Mouse (Mus musculus) adipocyte (in vitro differentiated cells): ENCODE measurements at regions not wholly inside any gene's neighbourhood (a gene's known extent, or its start where the extent isn't known, plus 50 kb on each side); places are given as distances from the start of the nearest gene placed in this dataset.

Source experiments
- DNase-seq: peaks from one replicate; pipeline ENCODE4 v3.0.0-alpha.2; 2016; ENCODE audit warnings: low spot score

- DNase-seq = no peak
These were observed 144.7 kb upstream of the Cnot2 start for GRCm38 (mm10) chr10:116726031-116726430.

- DNase-seq = no peak
These were observed 140.7 kb upstream of the Cnot2 start for GRCm38 (mm10) chr10:116721986-116722385.

- DNase-seq = no peak
These were observed 138.3 kb upstream of the Cnot2 start for GRCm38 (mm10) chr10:116719616-116720015.

- DNase-seq = no peak
These were observed 136.7 kb upstream of the Cnot2 start for GRCm38 (mm10) chr10:116717961-116718360.

GRCm38 (mm10) chr10:116717017-116717643 lies 135.8 kb upstream of the Cnot2 start:
- no peak for DNase-seq

GRCm38 (mm10) chr10:116713456-116713855 lies 132.1 kb upstream of the Cnot2 start:
- DNase-seq = peak; percentile 47

- no peak for DNase-seq
These were observed 125.7 kb upstream of the Cnot2 start for GRCm38 (mm10) chr10:116707025-116707424.

- DNase-seq = no peak
These were observed 120.0 kb upstream of the Cnot2 start for GRCm38 (mm10) chr10:116701281-116701680.

- DNase-seq = no peak
These were observed 118.4 kb upstream of the Cnot2 start for GRCm38 (mm10) chr10:116699711-116700110.

GRCm38 (mm10) chr10:116697628-116698316 lies 116.5 kb upstream of the Cnot2 start:
- DNase-seq = no peak

- no peak for DNase-seq
These were observed 112.5 kb upstream of the Cnot2 start for GRCm38 (mm10) chr10:116693816-116694215.

GRCm38 (mm10) chr10:116686741-116687140 lies 105.4 kb upstream of the Cnot2 start:
- peak; percentile 15 for DNase-seq

- no peak for DNase-seq
These were observed 102.1 kb upstream of the Cnot2 start for GRCm38 (mm10) chr10:116683374-116683773.

- DNase-seq = no peak
These were observed 97.8 kb upstream of the Cnot2 start for GRCm38 (mm10) chr10:116678950-116679735.

- DNase-seq = no peak
These were observed 96.6 kb upstream of the Cnot2 start for GRCm38 (mm10) chr10:116677949-116678348.

- DNase-seq = no peak
These were observed 93.9 kb upstream of the Cnot2 start for GRCm38 (mm10) chr10:116675171-116675570.

- DNase-seq = peak; percentile 8
These were observed 93.0 kb upstream of the Cnot2 start for GRCm38 (mm10) chr10:116674348-116674747.

- DNase-seq = no peak
These were observed 77.1 kb upstream of the Cnot2 start for GRCm38 (mm10) chr10:116658162-116658962.

GRCm38 (mm10) chr10:116655891-116656290 lies 74.6 kb upstream of the Cnot2 start:
- DNase-seq = no peak

GRCm38 (mm10) chr10:116655018-116655807 lies 73.9 kb upstream of the Cnot2 start:
- no peak for DNase-seq

GRCm38 (mm10) chr10:116654091-116654490 lies 72.8 kb upstream of the Cnot2 start:
- no peak for DNase-seq
